Mouse (Mus musculus) heart, postnatal 0 days (tissue): Measurements from ENCODE around the gene Ccdc155.

Experiments used
- CTCF ChIP-seq: IDR thresholded peaks from 2 replicates; pipeline ENCODE4 v1.5.1; 2016; ENCODE audit warnings: antibody characterized with exemption, control low read depth, low read depth
- EP300 ChIP-seq: IDR thresholded peaks from 2 replicates; pipeline ENCODE4 v1.6.1; 2016; ENCODE audit warnings: antibody characterized with exemption, low read depth

DNA sequence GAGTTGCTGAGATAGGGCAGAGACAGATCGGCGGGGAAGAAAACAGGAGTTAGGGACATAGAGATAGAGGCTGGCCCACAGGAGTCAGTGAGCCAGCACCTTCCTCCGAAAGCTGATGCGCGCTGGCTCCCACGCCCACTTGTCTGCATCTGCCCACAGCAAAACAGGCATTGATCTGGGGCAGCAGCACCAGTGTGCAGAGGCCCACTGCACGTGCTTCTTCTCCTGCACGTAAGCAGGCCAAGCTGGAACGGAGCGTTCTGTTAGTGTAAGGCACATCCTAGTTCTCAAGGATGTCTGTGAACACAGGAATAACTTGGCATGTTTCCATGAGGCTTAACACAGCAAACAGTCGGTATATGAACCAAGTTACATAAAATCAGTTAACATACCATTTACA lies 5.7 kb downstream of the Ccdc155 start:
- TF ChIP-seq EP300 (no peak), CTCF (no peak)
